Mouse (Mus musculus): ENCODE data around the gene Herc6. TPM values are rescaled to one million over a fixed set of nuclear protein-coding genes. Genes with fewer than 3 reads are reported as not detected.
"Not testable (repeated sequence)": the region's sequence is repeated elsewhere in the genome, so short reads cannot be mapped to it uniquely, and the experiment has no call there.

Gene Herc6
- 6.8 and 8.1 TPM in 2 replicates for polyA plus RNA-seq (2012; rRNA removed)

DNA sequence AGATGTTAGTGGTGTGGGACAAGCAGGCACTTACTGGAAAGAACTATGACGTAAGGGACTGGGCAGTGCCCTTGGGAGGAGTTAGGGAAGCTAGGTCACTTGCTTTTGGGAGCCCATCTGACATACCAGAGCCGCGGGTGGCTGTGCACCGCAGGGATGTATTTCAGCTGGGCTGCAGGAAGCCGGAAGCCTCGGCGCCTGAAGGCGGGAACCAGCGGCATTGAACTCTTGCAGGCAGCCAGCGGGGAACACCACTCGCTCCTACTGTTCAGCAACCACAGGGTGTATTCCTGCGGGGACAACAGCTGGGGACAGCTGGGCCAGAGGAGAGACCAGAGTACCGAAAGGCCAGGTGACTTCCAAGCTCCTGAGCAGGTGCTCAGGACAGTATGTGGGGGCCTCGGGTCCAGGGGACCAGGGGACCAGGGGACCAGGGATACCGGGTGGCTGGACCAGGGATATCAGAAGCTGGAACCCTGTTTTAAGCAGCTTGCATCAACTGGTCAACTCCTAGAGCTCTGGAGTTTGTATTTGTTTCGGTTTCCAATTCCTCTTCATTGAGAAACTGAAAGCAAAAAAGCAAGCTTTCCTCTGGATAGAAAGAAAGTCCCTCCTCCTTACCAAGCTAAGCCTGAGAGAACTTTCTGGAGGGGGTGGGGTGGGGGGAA, at the start of gene Herc6:
Gene Herc6, plus strand, starts transcription at position 120 of the 668 bp plus-strand sequence.
- peak; percentile 30 to 63 for DNase-seq (ENCODE audit: extremely low spot score in 1 of 2, low spot score in 1 of 2)

GRCm38 (mm10) chr6:57531011-57531410, 49.8 kb upstream of the Herc6 start:
- no peak for DNase-seq (ENCODE audit: extremely low spot score in 1 of 2, low spot score in 1 of 2)

GRCm38 (mm10) chr6:57531441-57531840, 49.4 kb upstream of the Herc6 start:
- DNase-seq (ENCODE audit: extremely low spot score in 1 of 2, low spot score in 1 of 2), result no peak

- no peak for DNase-seq (ENCODE audit: extremely low spot score in 1 of 2, low spot score in 1 of 2)
Observed at GRCm38 (mm10) chr6:57532022-57532421, 48.8 kb upstream of the Herc6 start.

DNA sequence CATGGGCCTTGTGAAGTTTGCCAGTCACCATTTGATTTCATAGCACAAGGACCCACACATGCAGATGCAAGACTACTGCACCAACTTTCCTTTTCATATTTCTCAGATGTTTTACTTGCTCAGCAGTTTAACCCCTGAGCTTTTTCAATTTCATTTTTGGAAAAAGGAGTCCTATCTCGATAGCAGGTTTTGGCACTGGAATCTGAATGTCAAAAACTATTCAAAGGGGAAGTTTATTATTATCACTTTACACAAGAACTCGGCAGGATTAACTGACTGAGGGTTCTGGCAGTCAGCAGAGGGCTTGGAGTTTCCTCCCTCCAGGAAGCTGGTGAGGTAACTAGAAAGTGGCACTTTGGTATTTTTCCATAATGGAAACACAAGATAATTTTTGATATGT, 47.4 kb upstream of the Herc6 start:
- no peak for DNase-seq (ENCODE audit: extremely low spot score in 1 of 2, low spot score in 1 of 2)

DNA sequence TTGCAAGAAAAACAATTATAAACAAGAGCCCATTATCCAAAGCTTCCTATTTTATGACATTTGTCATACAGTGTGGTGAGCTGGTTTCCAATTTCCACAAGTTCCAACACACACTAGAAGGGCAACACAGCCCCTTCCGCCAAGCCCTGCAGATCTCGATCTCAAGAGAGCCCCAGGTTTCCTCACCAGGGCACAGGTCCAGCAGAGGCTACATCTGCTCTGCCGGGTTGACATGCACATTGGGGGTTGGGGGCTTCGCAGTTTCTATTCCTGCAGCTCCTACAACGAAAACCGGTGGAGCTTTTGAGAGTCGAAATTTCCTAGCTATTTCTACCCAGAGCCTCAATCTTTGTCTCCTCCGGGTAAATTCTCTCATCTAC, 46.6 kb upstream of the Herc6 start:
- DNase-seq (ENCODE audit: extremely low spot score in 1 of 2, low spot score in 1 of 2), result peak in 1 of 2 experiments; percentile 41

GRCm38 (mm10) chr6:57534611-57535286, 46.1 kb upstream of the Herc6 start:
- peak in 1 of 2 experiments; percentile 51 for DNase-seq (ENCODE audit: extremely low spot score in 1 of 2, low spot score in 1 of 2)

- peak; percentile 99 to 100 for DNase-seq (ENCODE audit: extremely low spot score in 1 of 2, low spot score in 1 of 2)
Observed at GRCm38 (mm10) chr6:57535386-57535936, 45.3 kb upstream of the Herc6 start, which contains the start of gene Ppm1k. Gene Ppm1k, minus strand, starts transcription at chr6:57535468.

GRCm38 (mm10) chr6:57535971-57536669, 44.7 kb upstream of the Herc6 start:
- no peak for DNase-seq (ENCODE audit: extremely low spot score in 1 of 2, low spot score in 1 of 2)

- no peak for DNase-seq (ENCODE audit: extremely low spot score in 1 of 2, low spot score in 1 of 2)
Observed at GRCm38 (mm10) chr6:57537887-57538286, 42.9 kb upstream of the Herc6 start.

- DNase-seq (ENCODE audit: extremely low spot score in 1 of 2, low spot score in 1 of 2), result no peak
Observed at GRCm38 (mm10) chr6:57540950-57541498, 39.8 kb upstream of the Herc6 start.

- DNase-seq (ENCODE audit: extremely low spot score in 1 of 2, low spot score in 1 of 2), result no peak
Observed at GRCm38 (mm10) chr6:57541737-57542335, 39.0 kb upstream of the Herc6 start.

- DNase-seq (ENCODE audit: extremely low spot score in 1 of 2, low spot score in 1 of 2), result not testable (repeated sequence)
Observed at GRCm38 (mm10) chr6:57543591-57543990, 37.2 kb upstream of the Herc6 start.

DNA sequence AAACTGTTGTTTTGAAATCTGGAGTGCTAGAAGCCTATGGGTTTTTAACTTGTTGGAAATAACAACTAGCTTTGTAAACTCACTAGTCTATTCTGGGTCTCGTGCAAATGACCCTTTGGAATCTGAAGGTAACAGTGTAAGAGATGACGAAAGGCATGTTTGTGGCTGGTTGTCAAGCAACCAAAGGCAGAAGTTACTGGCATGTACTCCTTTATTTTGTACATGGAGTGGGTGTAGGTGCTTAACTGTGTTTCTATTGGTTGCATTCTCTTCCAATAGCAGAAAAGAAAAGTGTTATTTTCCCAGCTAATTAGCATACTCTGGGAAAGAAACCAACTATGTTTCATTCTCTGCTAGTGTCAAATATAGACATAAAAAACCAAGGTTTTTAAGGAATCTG, 35.9 kb upstream of the Herc6 start:
- no peak for DNase-seq (ENCODE audit: extremely low spot score in 1 of 2, low spot score in 1 of 2)

GRCm38 (mm10) chr6:57551211-57551796, 29.5 kb upstream of the Herc6 start:
- DNase-seq (ENCODE audit: extremely low spot score in 1 of 2, low spot score in 1 of 2), result no peak

DNA sequence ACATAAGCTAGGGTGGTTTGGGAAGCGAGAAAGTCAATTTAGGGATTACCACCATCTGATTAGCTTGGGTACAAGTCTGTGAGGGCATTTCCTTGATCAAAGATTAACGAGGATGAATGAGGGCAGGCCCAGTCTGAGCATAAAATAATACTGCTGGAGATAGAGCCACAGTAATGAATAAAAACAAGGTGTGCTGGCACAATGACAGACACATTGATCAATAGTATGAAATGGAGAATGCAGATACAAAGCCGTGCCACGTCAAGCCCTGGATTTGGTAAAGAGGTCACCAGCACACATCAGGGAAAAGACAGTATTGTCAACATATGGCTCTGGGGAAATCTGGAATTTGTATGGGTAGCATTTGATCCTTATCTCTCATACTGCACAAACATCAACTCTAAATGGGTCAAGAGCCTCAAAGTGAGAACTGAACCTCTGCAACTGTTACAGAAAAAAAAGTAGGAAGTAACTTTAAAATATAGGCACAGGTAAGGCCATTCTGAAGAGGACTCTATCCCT, 22.9 kb upstream of the Herc6 start:
- no peak for DNase-seq (ENCODE audit: extremely low spot score in 1 of 2, low spot score in 1 of 2)

DNA sequence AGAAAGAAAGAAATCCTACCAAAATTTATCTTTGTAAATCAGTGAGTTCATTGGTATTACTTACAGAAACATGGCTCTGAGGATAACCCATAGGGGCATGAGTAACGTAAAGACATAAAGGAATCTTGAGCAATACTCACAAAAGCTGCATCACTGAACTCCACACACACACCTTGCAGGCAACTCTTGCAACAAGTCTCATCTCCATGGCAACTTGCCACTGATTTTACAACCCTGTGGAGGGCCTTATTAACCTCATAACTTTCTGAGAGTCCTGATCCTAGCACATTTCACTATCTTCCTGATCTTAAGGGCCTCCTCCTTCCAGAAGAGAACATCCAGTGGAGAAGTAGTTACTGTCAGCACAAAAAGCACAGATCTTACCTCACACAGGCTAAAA, 17.3 kb upstream of the Herc6 start:
- no peak for DNase-seq (ENCODE audit: extremely low spot score in 1 of 2, low spot score in 1 of 2)

- no peak for DNase-seq (ENCODE audit: extremely low spot score in 1 of 2, low spot score in 1 of 2)
Observed at GRCm38 (mm10) chr6:57565452-57565851, 15.3 kb upstream of the Herc6 start.

- no peak for DNase-seq (ENCODE audit: extremely low spot score in 1 of 2, low spot score in 1 of 2)
Observed at GRCm38 (mm10) chr6:57567630-57568029, 13.2 kb upstream of the Herc6 start.

All from frontal cortex, adult 2 months (tissue).